Mouse (Mus musculus) liver, adult 2 months (tissue): ENCODE data around the gene Fam20b. TPM values are rescaled to one million over a fixed set of nuclear protein-coding genes. Genes with fewer than 3 reads are reported as not detected.

Experiments
- DNase-seq: peaks from one replicate; pipeline ENCODE4 v3.0.0-alpha.2; 2011; ENCODE audit warnings: low read depth, low spot score; ENCODE audit errors: extremely low read depth
- H3K27ac ChIP-seq: fragments of 200-500 bp; replicated peaks from 2 replicates; pipeline ENCODE4 v1.5.1; 2012; ENCODE audit warnings: low read depth, mild to moderate bottlenecking, control low read depth, inconsistent platforms, low read length; ENCODE audit not compliant: insufficient read depth
- H3K27me3 ChIP-seq: fragments of 200-500 bp; 2 replicates; pipeline ENCODE4 v1.6.1; 2012; ENCODE audit warnings: mild to moderate bottlenecking, moderate library complexity, low read length, inconsistent platforms; ENCODE audit not compliant: control insufficient read depth, insufficient read depth
- H3K36me3 ChIP-seq: fragments of 200-500 bp; 2 replicates; pipeline ENCODE4 v1.6.1; 2012; ENCODE audit warnings: low read length, inconsistent platforms; ENCODE audit not compliant: control insufficient read depth, insufficient read depth
- H3K4me1 ChIP-seq: fragments of 200-500 bp; 2 replicates; pipeline ENCODE4 v1.6.1; 2011; ENCODE audit warnings: low read length; ENCODE audit not compliant: control insufficient read depth, insufficient read depth
- H3K4me3 ChIP-seq: fragments of 200-500 bp; 2 replicates; pipeline ENCODE4 v1.5.1; 2011; ENCODE audit warnings: low read depth, mild to moderate bottlenecking, control low read depth, low read length, moderate library complexity; ENCODE audit not compliant: insufficient read depth
- H3K79me2 ChIP-seq: fragments of 200-500 bp; 2 replicates; pipeline ENCODE4 v1.6.1; 2012; ENCODE audit warnings: inconsistent platforms, mild to moderate bottlenecking, low read length, moderate library complexity; ENCODE audit not compliant: control insufficient read depth, insufficient read depth
- H3K9ac ChIP-seq: fragments of 200-500 bp; 2 replicates; pipeline ENCODE4 v1.6.1; 2012; ENCODE audit warnings: low read depth, mild to moderate bottlenecking, control low read depth, inconsistent platforms, low read length
- CTCF ChIP-seq: fragments of 200-500 bp; IDR thresholded peaks from 2 replicates; pipeline ENCODE4 v1.5.1; 2011; ENCODE audit warnings: low read depth, low read length, control low read depth
- POLR2A ChIP-seq: fragments of 200-500 bp; IDR thresholded peaks from 2 replicates; pipeline ENCODE4 v1.6.1; 2011; ENCODE audit warnings: low read length, control low read depth; ENCODE audit not compliant: insufficient read depth; ENCODE audit errors: extremely low read depth
- WGBS: fragments of 180-500 bp; shearing (Covaris S2); methylation state at CpG from one replicate; pipeline ENCODE4 v1.1.7; 2018; 5-methylcytosine and 5-hydroxymethylcytosine counted together
- polyA plus RNA-seq: library from polyadenylated mRNA; depleted of rRNA; stranded (reverse); fragments of >200 nt; gene quantifications from 2 replicates; pipeline ENCODE4 v1.2.3, GENCODE M21; 2012; rRNA removed
- total RNA-seq: library from RNA; depleted of rRNA; stranded (reverse); fragments of >200 nt; gene quantifications from 2 replicates; pipeline ENCODE4 v1.2.3, GENCODE M21; 2014; rRNA removed

The Fam20b gene
- total and polyA plus RNA-seq, 2 experiments, result 6.8 to 11.2 TPM

DNA sequence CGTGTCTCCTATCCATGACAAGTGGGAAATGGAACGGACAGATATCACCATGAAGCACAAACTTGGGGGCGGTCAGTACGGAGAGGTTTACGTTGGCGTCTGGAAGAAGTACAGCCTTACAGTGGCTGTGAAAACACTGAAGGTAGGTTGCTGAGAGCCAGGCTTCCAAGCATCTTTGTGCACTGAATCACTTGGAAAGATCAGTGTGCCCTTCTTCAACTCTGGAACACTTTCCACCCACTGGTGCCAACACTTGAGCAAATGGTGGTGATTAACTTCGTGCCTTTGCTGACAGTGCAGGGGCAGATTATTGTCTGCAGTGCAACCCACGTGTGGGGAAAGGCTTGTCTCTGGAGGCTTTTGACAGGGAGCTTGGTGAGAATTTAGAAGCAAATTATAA lies 88.9 kb downstream of the Fam20b start:
- WGBS, result 93% methylated on average over 8 of the region's 8 CpGs
- Histone ChIP-seq H3K79me2 (no peaks in the 10 kb centered on the region), H3K27me3 (no peaks in the 10 kb centered on the region), H3K27ac (no peak overlapping the region), H3K4me1 (no peaks in the 10 kb centered on the region), H3K36me3 (peaks cover 14% of the 10 kb centered on the region), H3K4me3 (no peak overlapping the region), H3K9ac (no peak overlapping the region)
- TF ChIP-seq CTCF (no peak), POLR2A (no peak)
- no peak for DNase-seq

Other genes with a start within 250 kb of the Fam20b start
- gene Soat1, start 244.8 kb downstream of the Fam20b start, total RNA-seq, result 5.9 and 7.7 TPM in 2 replicates
- gene Soat1, start 244.8 kb downstream of the Fam20b start, polyA plus RNA-seq, result 1.2 and 2.4 TPM in 2 replicates
- gene Gm10031, start 195.1 kb downstream of the Fam20b start, total RNA-seq, result 13.4 and 13.6 TPM in 2 replicates
- 9.9 and 11.1 TPM in 2 replicates for gene Gm10031, start 195.1 kb downstream of the Fam20b start, polyA plus RNA-seq
- gene Abl2, start 160.3 kb downstream of the Fam20b start, total RNA-seq, result 3.2 and 4.4 TPM in 2 replicates
- 2.3 and 2.6 TPM in 2 replicates for gene Abl2, start 160.3 kb downstream of the Fam20b start, polyA plus RNA-seq
- gene Tor3a, start 44.7 kb downstream of the Fam20b start, total RNA-seq, result 3.9 and 4.6 TPM in 2 replicates
- 4.4 and 9.3 TPM in 2 replicates for gene Tor3a, start 44.7 kb downstream of the Fam20b start, polyA plus RNA-seq
- gene Angptl1, start 119.5 kb upstream of the Fam20b start, total RNA-seq, result 0.13 and 0.37 TPM in 2 replicates
- gene Angptl1, start 119.5 kb upstream of the Fam20b start, polyA plus RNA-seq, result 0.16 and 0.21 TPM in 2 replicates
- 18.9 and 20.4 TPM in 2 replicates for gene Ralgps2, start 220.5 kb upstream of the Fam20b start, total RNA-seq
- gene Ralgps2, start 220.5 kb upstream of the Fam20b start, polyA plus RNA-seq, result 2.7 and 3.4 TPM in 2 replicates